Mouse (Mus musculus) neural tube, embryonic 13.5 days (tissue): Measurements from ENCODE around the gene Ffar1. TPM values are rescaled to one million over a fixed set of nuclear protein-coding genes. Genes with fewer than 3 reads are reported as not detected.
A peak's percentile ranks its signal among the peaks of the same experiment; 100 is the strongest.
"Not testable (repeated sequence)": the region's sequence is repeated elsewhere in the genome, so short reads cannot be mapped to it uniquely, and the experiment has no call there.

Source experiments
- ATAC-seq: fragments of 200-750 bp; cut with Nextera tagmentation; 2 replicates; pipeline ENCODE4 v1.8.0; 2017; ENCODE audit warnings: low read depth, mild to moderate bottlenecking, moderate TSS enrichment, moderate library complexity
- H3K27ac ChIP-seq: fragments of 300-500 bp; sonication (generic); replicated peaks from 2 replicates; pipeline ENCODE4 v1.5.1; 2015; ENCODE audit warnings: moderate library complexity, mild to moderate bottlenecking, inconsistent platforms
- H3K27me3 ChIP-seq: fragments of 300-500 bp; sonication (generic); 2 replicates; pipeline ENCODE4 v1.6.1; 2015; ENCODE audit warnings: mild to moderate bottlenecking, inconsistent platforms
- H3K36me3 ChIP-seq: fragments of 300-500 bp; sonication (generic); 2 replicates; pipeline ENCODE4 v1.6.1; 2015; ENCODE audit warnings: mild to moderate bottlenecking, inconsistent platforms
- H3K4me1 ChIP-seq: fragments of 300-500 bp; sonication (generic); replicated peaks from 2 replicates; pipeline ENCODE4 v1.6.1; 2015; ENCODE audit warnings: inconsistent platforms
- H3K4me2 ChIP-seq: fragments of 300-500 bp; sonication (generic); 2 replicates; pipeline ENCODE4 v1.6.1; 2015; ENCODE audit warnings: inconsistent platforms, mild to moderate bottlenecking, moderate library complexity
- H3K4me3 ChIP-seq: fragments of 300-500 bp; sonication (generic); 2 replicates; pipeline ENCODE4 v1.5.1; 2015; ENCODE audit warnings: mild to moderate bottlenecking, inconsistent platforms
- H3K9ac ChIP-seq: fragments of 300-500 bp; sonication (generic); 2 replicates; pipeline ENCODE4 v1.6.1; 2015; ENCODE audit warnings: moderate library complexity, mild to moderate bottlenecking, inconsistent platforms
- H3K9me3 ChIP-seq: fragments of 300-500 bp; sonication (generic); 2 replicates; pipeline ENCODE4 v1.6.1; 2016; ENCODE audit warnings: inconsistent platforms
- WGBS: fragments of 180-500 bp; shearing (Covaris S2); methylation state at CpG from one replicate; pipeline ENCODE4 v1.1.7; 2015; 5-methylcytosine and 5-hydroxymethylcytosine counted together
- polyA plus RNA-seq: library from polyadenylated mRNA; unstranded; fragments of >200 nt; fragmentation: Nextera tagmentation; extraction: Ambion mirVana; gene quantifications from 2 replicates; pipeline ENCODE4 v1.2.1, GENCODE M21; 2015

Gene Ffar1
- polyA plus RNA-seq, 1 experiment from 2014 or later: not detected

- WGBS: 74% methylated on average over 2 of the region's 2 CpGs
- no peaks in the 10 kb centered on the region for H3K27me3 ChIP-seq
- no peaks in the 10 kb centered on the region for H3K36me3 ChIP-seq
- H3K4me1 ChIP-seq: peaks cover 31% of the 10 kb centered on the region
- no peak overlapping the region for H3K4me2 ChIP-seq
- no peak overlapping the region for H3K9ac ChIP-seq
- no peak for ATAC-seq
- no peak overlapping the region for H3K4me3 ChIP-seq
- H3K9me3 ChIP-seq: no peaks in the 10 kb centered on the region
- no peak overlapping the region for H3K27ac ChIP-seq
Measured at GRCm38 (mm10) chr7:30846505-30847053, 14.8 kb downstream of the Ffar1 start.

GRCm38 (mm10) chr7:30844676-30845297 is 16.6 kb downstream of the Ffar1 start:
- H3K9me3 ChIP-seq: no peaks in the 10 kb centered on the region
- 0 out of 2 replicates have a peak overlapping the region, but pooled peaks have one; percentile 3 for H3K4me2 ChIP-seq
- H3K4me1 ChIP-seq: peaks cover 31% of the 10 kb centered on the region
- no peak overlapping the region for H3K9ac ChIP-seq
- 11% methylated on average over 7 of the region's 7 CpGs for WGBS
- H3K4me3 ChIP-seq: no peak overlapping the region
- ATAC-seq: peak; percentile 91
- no peaks in the 10 kb centered on the region for H3K27me3 ChIP-seq
- H3K36me3 ChIP-seq: no peaks in the 10 kb centered on the region
- peak overlapping the region; percentile 84 for H3K27ac ChIP-seq

- Histone ChIP-seq H3K9me3 (no peaks in the 10 kb centered on the region), H3K4me2 (no peak overlapping the region), H3K27ac (no peak overlapping the region), H3K4me3 (no peak overlapping the region), H3K27me3 (no peaks in the 10 kb centered on the region), H3K4me1 (peaks cover 31% of the 10 kb centered on the region), H3K9ac (no peak overlapping the region), H3K36me3 (no peaks in the 10 kb centered on the region)
- no peak for ATAC-seq
- 88% methylated on average over 5 of the region's 5 CpGs for WGBS
Measured at GRCm38 (mm10) chr7:30842092-30842491, 19.3 kb downstream of the Ffar1 start.

- no peak overlapping the region for H3K27ac ChIP-seq
- no peak overlapping the region for H3K4me2 ChIP-seq
- ATAC-seq: no peak
- no peaks in the 10 kb centered on the region for H3K9me3 ChIP-seq
- no peaks in the 10 kb centered on the region for H3K36me3 ChIP-seq
- no peak overlapping the region for H3K4me3 ChIP-seq
- no peak overlapping the region for H3K9ac ChIP-seq
- H3K27me3 ChIP-seq: no peaks in the 10 kb centered on the region
- H3K4me1 ChIP-seq: peaks cover 31% of the 10 kb centered on the region
- 73% methylated on average over 4 of the region's 4 CpGs for WGBS
Measured at GRCm38 (mm10) chr7:30841379-30841778, 20.0 kb downstream of the Ffar1 start.

GRCm38 (mm10) chr7:30840306-30840705 is 21.1 kb downstream of the Ffar1 start:
- H3K27me3 ChIP-seq: no peaks in the 10 kb centered on the region
- no peak overlapping the region for H3K4me3 ChIP-seq
- no peaks in the 10 kb centered on the region for H3K9me3 ChIP-seq
- no peaks in the 10 kb centered on the region for H3K36me3 ChIP-seq
- no peak overlapping the region for H3K27ac ChIP-seq
- WGBS: 76% methylated on average over 3 of the region's 3 CpGs
- no peak overlapping the region for H3K4me2 ChIP-seq
- peaks cover 26% of the 10 kb centered on the region for H3K4me1 ChIP-seq
- no peak for ATAC-seq
- H3K9ac ChIP-seq: no peak overlapping the region

- Histone ChIP-seq H3K9me3 (no peaks in the 10 kb centered on the region), H3K9ac (no peak overlapping the region), H3K36me3 (no peaks in the 10 kb centered on the region), H3K27ac (no peak overlapping the region), H3K4me1 (peaks cover under 1% of the 10 kb centered on the region; the same call in 1 of the 2 replicates), H3K4me2 (no peak overlapping the region), H3K27me3 (no peaks in the 10 kb centered on the region), H3K4me3 (no peak overlapping the region)
- no peak for ATAC-seq
Measured at GRCm38 (mm10) chr7:30837277-30837676, 24.1 kb downstream of the Ffar1 start.

- H3K4me3 ChIP-seq, H3K9ac ChIP-seq, H3K27ac ChIP-seq, H3K27me3 ChIP-seq, H3K4me2 ChIP-seq, H3K36me3 ChIP-seq, ATAC-seq, H3K9me3 ChIP-seq, H3K4me1 ChIP-seq: not testable (repeated sequence)
- 51% methylated on average over 11 of the region's 11 CpGs for WGBS
Measured at GRCm38 (mm10) chr7:30832684-30833083, 28.7 kb downstream of the Ffar1 start.

- WGBS: 81% methylated on average over 17 of the region's 17 CpGs
- H3K27me3 ChIP-seq: no peaks in the 10 kb centered on the region
- no peaks in the 10 kb centered on the region for H3K36me3 ChIP-seq
- H3K9me3 ChIP-seq: no peaks in the 10 kb centered on the region
- no peak overlapping the region for H3K27ac ChIP-seq
- H3K4me2 ChIP-seq: no peak overlapping the region
- ATAC-seq: no peak
- H3K4me1 ChIP-seq: no peaks in the 10 kb centered on the region
- no peak overlapping the region for H3K4me3 ChIP-seq
- no peak overlapping the region for H3K9ac ChIP-seq
Measured at GRCm38 (mm10) chr7:30832261-30832660, 29.1 kb downstream of the Ffar1 start.

- no peak overlapping the region for H3K4me2 ChIP-seq
- no peaks in the 10 kb centered on the region for H3K36me3 ChIP-seq
- no peak overlapping the region for H3K4me3 ChIP-seq
- no peaks in the 10 kb centered on the region for H3K9me3 ChIP-seq
- no peaks in the 10 kb centered on the region for H3K27me3 ChIP-seq
- no peak overlapping the region for H3K27ac ChIP-seq
- H3K9ac ChIP-seq: no peak overlapping the region
- no peaks in the 10 kb centered on the region for H3K4me1 ChIP-seq
- no peak for ATAC-seq
- WGBS: 74% methylated on average over 3 of the region's 3 CpGs
Measured at GRCm38 (mm10) chr7:30829428-30829827, 31.9 kb downstream of the Ffar1 start.

GRCm38 (mm10) chr7:30828871-30829270 is 32.5 kb downstream of the Ffar1 start:
- H3K36me3 ChIP-seq, H3K27me3 ChIP-seq, H3K4me2 ChIP-seq, H3K4me3 ChIP-seq, ATAC-seq, H3K27ac ChIP-seq, H3K9me3 ChIP-seq, H3K4me1 ChIP-seq, H3K9ac ChIP-seq: not testable (repeated sequence)

GRCm38 (mm10) chr7:30826660-30827059 is 34.7 kb downstream of the Ffar1 start:
- no peak overlapping the region for H3K4me2 ChIP-seq
- H3K4me1 ChIP-seq: no peaks in the 10 kb centered on the region
- no peaks in the 10 kb centered on the region for H3K9me3 ChIP-seq
- H3K36me3 ChIP-seq: no peaks in the 10 kb centered on the region
- no peak overlapping the region for H3K9ac ChIP-seq
- WGBS: 94% methylated on average over 10 of the region's 10 CpGs
- ATAC-seq: no peak
- no peak overlapping the region for H3K4me3 ChIP-seq
- H3K27me3 ChIP-seq: no peaks in the 10 kb centered on the region
- H3K27ac ChIP-seq: no peak overlapping the region

- ATAC-seq: no peak
- Histone ChIP-seq H3K4me3 (no peak overlapping the region), H3K36me3 (no peaks in the 10 kb centered on the region), H3K9me3 (no peaks in the 10 kb centered on the region), H3K9ac (no peak overlapping the region), H3K27ac (no peak overlapping the region), H3K27me3 (no peaks in the 10 kb centered on the region), H3K4me1 (no peaks in the 10 kb centered on the region), H3K4me2 (no peak overlapping the region)
- WGBS: 91% methylated on average over 3 of the region's 3 CpGs
Measured at GRCm38 (mm10) chr7:30824306-30824705, 37.1 kb downstream of the Ffar1 start.

- Histone ChIP-seq H3K4me1 (no peaks in the 10 kb centered on the region), H3K4me3 (no peak within 1 kb of the TSS), H3K27me3 (no peaks in the 10 kb centered on the region), H3K36me3 (no peaks in the 10 kb centered on the region), H3K4me2 (no peak within 1 kb of the TSS), H3K9me3 (no peaks in the 10 kb centered on the region), H3K27ac (no peak within 1 kb of the TSS), H3K9ac (no peak within 1 kb of the TSS)
- WGBS: 90% methylated on average over 18 of the region's 18 CpGs
- ATAC-seq: no peak
Measured at GRCm38 (mm10) chr7:30823675-30824074, 37.7 kb downstream of the Ffar1 start, which contains the start of gene Ffar2. Gene Ffar2, minus strand, starts transcription at chr7:30823775.
